In genomic region chr2:49621234-49621633, GRCm38 (mm10) we compare ENCODE assay signal across 12 mouse cellular contexts. TPM values are rescaled to one million over a fixed set of nuclear protein-coding genes. Genes with fewer than 3 reads are reported as not detected.
DNase-seq lines count a peak whose midpoint lies in the region; ATAC-seq lines count a peak whose summit lies in the region.
"Had no signal": no experiment of that assay in that cellular context is flagged by ENCODE, and none has a peak within 500 bp of the region (broad histone marks: within the 10 kb centered on the region; RNA-seq: fewer than 3 reads in every experiment).

No protein-coding gene starts in this region.

- H3K9ac ChIP-seq in kidney, embryonic 14.5 days (ENCODE audit: low read depth, low read length), result no peak overlapping the region
- peak overlapping the region; percentile 98 for H3K9ac ChIP-seq in forebrain, embryonic 14.5 days (ENCODE audit: low read length)
- H3K9ac ChIP-seq in limb, embryonic 12.5 days (replicated peaks), result no peak overlapping the region
- H3K9ac ChIP-seq in neural tube, embryonic 15.5 days (replicated peaks), result peak overlapping the region; percentile 89
- H3K9ac ChIP-seq in intestine, embryonic 15.5 days, result no peak overlapping the region

- 42% methylated on average over 1 of the region's 1 CpGs for WGBS in kidney, embryonic 14.5 days
- WGBS in forebrain, embryonic 14.5 days, result 29% methylated on average over 1 of the region's 1 CpGs
- 56% methylated on average over 1 of the region's 1 CpGs for WGBS in limb, embryonic 12.5 days
- 60% methylated on average over 1 of the region's 1 CpGs for WGBS in neural tube, embryonic 15.5 days
- 79% methylated on average over 1 of the region's 1 CpGs for WGBS in intestine, embryonic 15.5 days

- DNase-seq in kidney, postnatal 14 days, result no peak
- peak; percentile 55 for DNase-seq in forebrain, embryonic 14.5 days (ENCODE audit: low spot score)
- no peak for DNase-seq in left cerebral cortex, postnatal 4 days
- no peak for DNase-seq in lung, postnatal 36 days
- DNase-seq: B cell, adult 2 months had no signal

- intact Hi-C loops in left cerebral cortex, postnatal 4 days (cut with DNase I), result loop anchor here (2.0 to 10.0 kb wide), 3 partner anchors 64 to 170 kb away; partner anchors contain the start of gene Epc2

- H3K4me3 ChIP-seq in kidney, embryonic 14.5 days (ENCODE audit: low read length), result no peak overlapping the region
- H3K4me3 ChIP-seq in forebrain, embryonic 14.5 days (ENCODE audit: low read depth, low read length), result peak overlapping the region; percentile 99
- peak overlapping the region; percentile 82; the same call in 1 of the 2 replicates for H3K4me3 ChIP-seq in limb, embryonic 12.5 days (replicated peaks)
- H3K4me3 ChIP-seq in neural tube, embryonic 15.5 days (replicated peaks), result peak overlapping the region; percentile 78
- H3K4me3 ChIP-seq in intestine, embryonic 15.5 days (replicated peaks), result no peak overlapping the region
- H3K4me3 ChIP-seq: megakaryocyte, embryonic 14.5 days had no signal

- no peak overlapping the region for H3K27ac ChIP-seq in kidney, embryonic 14.5 days (ENCODE audit: low read depth, low read length)
- H3K27ac ChIP-seq in forebrain, embryonic 14.5 days (ENCODE audit: low read depth, low read length), result peak overlapping the region; percentile 90; the same call in 1 of the 2 replicates
- H3K27ac ChIP-seq in limb, embryonic 12.5 days, result no peak overlapping the region
- H3K27ac ChIP-seq in neural tube, embryonic 15.5 days (replicated peaks), result no peak overlapping the region
- no peak overlapping the region for H3K27ac ChIP-seq in intestine, embryonic 15.5 days

- no peak for ATAC-seq in kidney, embryonic 14.5 days (ENCODE audit: low FRiP score, low TSS enrichment)
- ATAC-seq in forebrain, embryonic 14.5 days, result no peak
- ATAC-seq in limb, embryonic 12.5 days (ENCODE audit: insufficient number of reproducible peaks, insufficient read depth, low FRiP score, low TSS enrichment, low read depth), result no peak
- ATAC-seq in neural tube, embryonic 15.5 days (ENCODE audit: low FRiP score), result no peak
- no peak for ATAC-seq in intestine, embryonic 15.5 days
- ATAC-seq: intestine, postnatal 0 days had no signal

- H3K9me3 ChIP-seq in kidney, embryonic 14.5 days (ENCODE audit: control insufficient read depth, low read length), result peaks cover 4% of the 10 kb centered on the region; the same call in 1 of the 2 replicates
- no peaks in the 10 kb centered on the region for H3K9me3 ChIP-seq in forebrain, embryonic 14.5 days (replicated peaks; ENCODE audit: control insufficient read depth, low read length)
- H3K9me3 ChIP-seq in limb, embryonic 12.5 days, result no peaks in the 10 kb centered on the region
- no peaks in the 10 kb centered on the region for H3K9me3 ChIP-seq in neural tube, embryonic 15.5 days (replicated peaks)
- H3K9me3 ChIP-seq in intestine, embryonic 15.5 days, result no peaks in the 10 kb centered on the region

- peak overlapping the region; percentile 88; the same call in 1 of the 2 replicates for H3K4me2 ChIP-seq in kidney, embryonic 14.5 days (replicated peaks; ENCODE audit: low read depth, low read length)
- peak overlapping the region; percentile 72 for H3K4me2 ChIP-seq in forebrain, embryonic 14.5 days (ENCODE audit: low read length)
- H3K4me2 ChIP-seq in limb, embryonic 12.5 days, result peak overlapping the region; percentile 92
- peak overlapping the region; percentile 62 for H3K4me2 ChIP-seq in neural tube, embryonic 15.5 days
- no peak overlapping the region for H3K4me2 ChIP-seq in intestine, embryonic 15.5 days (replicated peaks)
- H3K4me2 ChIP-seq: heart, embryonic 11.5 days had no signal

- 0 out of 2 replicates have a peak, but pooled peaks cover 3% of the 10 kb centered on the region for H3K27me3 ChIP-seq in kidney, embryonic 14.5 days (ENCODE audit: control insufficient read depth, insufficient read depth, low read length)
- no peaks in the 10 kb centered on the region for H3K27me3 ChIP-seq in forebrain, embryonic 14.5 days (replicated peaks; ENCODE audit: control insufficient read depth, insufficient read depth, low read length)
- no peaks in the 10 kb centered on the region for H3K27me3 ChIP-seq in limb, embryonic 12.5 days
- H3K27me3 ChIP-seq in neural tube, embryonic 15.5 days (replicated peaks), result no peaks in the 10 kb centered on the region
- peaks cover 18% of the 10 kb centered on the region for H3K27me3 ChIP-seq in intestine, embryonic 15.5 days (replicated peaks)

- H3K4me1 ChIP-seq in kidney, embryonic 14.5 days (ENCODE audit: control insufficient read depth, insufficient read depth, low read length), result no peaks in the 10 kb centered on the region
- H3K4me1 ChIP-seq in forebrain, embryonic 14.5 days (ENCODE audit: control insufficient read depth, insufficient read depth, low read length), result peaks cover 14% of the 10 kb centered on the region; the same call in 1 of the 2 replicates
- H3K4me1 ChIP-seq in limb, embryonic 12.5 days (replicated peaks), result peaks cover 15% of the 10 kb centered on the region
- peaks cover 27% of the 10 kb centered on the region for H3K4me1 ChIP-seq in neural tube, embryonic 15.5 days
- peaks cover 7% of the 10 kb centered on the region for H3K4me1 ChIP-seq in intestine, embryonic 15.5 days (replicated peaks)

- no peaks in the 10 kb centered on the region for H3K36me3 ChIP-seq in kidney, embryonic 14.5 days (ENCODE audit: control insufficient read depth, insufficient read depth, low read length)
- peaks cover 6% of the 10 kb centered on the region; the same call in 1 of the 2 replicates for H3K36me3 ChIP-seq in forebrain, embryonic 14.5 days (ENCODE audit: control insufficient read depth, insufficient read depth, low read length)
- H3K36me3 ChIP-seq in limb, embryonic 12.5 days, result peaks cover 14% of the 10 kb centered on the region; the same call in 1 of the 2 replicates
- no peaks in the 10 kb centered on the region for H3K36me3 ChIP-seq in neural tube, embryonic 15.5 days
- H3K36me3 ChIP-seq in intestine, embryonic 15.5 days, result no peaks in the 10 kb centered on the region

RNA-seq across cellular contexts. Expression of gene Kif5c, which starts 2.1 kb away (rescaled TPM):
- 5.0 and 6.6 TPM in 2 replicates for polyA plus RNA-seq in kidney, embryonic 14.5 days (2014; fragmentation: Nextera tagmentation; extraction: Ambion mirVana)
- polyA plus RNA-seq in forebrain, embryonic 14.5 days (2014; fragmentation: Nextera tagmentation; extraction: Ambion mirVana), result 148 and 170 TPM in 2 replicates
- 13.2 and 15.0 TPM in 2 replicates for polyA plus RNA-seq in limb, embryonic 12.5 days (2016; fragmentation: Nextera tagmentation; extraction: Ambion mirVana)
- 152 and 181 TPM in 2 replicates for polyA plus RNA-seq in neural tube, embryonic 15.5 days (2015; fragmentation: Nextera tagmentation; extraction: Ambion mirVana)
- 100 to 1,000 TPM; 441 to 484 TPM for total RNA-seq in left cerebral cortex, postnatal 4 days (2021)
- polyA plus RNA-seq in intestine, embryonic 15.5 days (2015; fragmentation: Nextera tagmentation; extraction: Ambion mirVana), result 6.6 and 8.2 TPM in 2 replicates

Comparison
In these comparisons a context has a peak if more than half of its experiments do, and no peak if none do; other contexts are left out.
1. H3K4me3 ChIP-seq: peak in forebrain, embryonic 14.5 days (single experiment), limb, embryonic 12.5 days (single experiment) and neural tube, embryonic 15.5 days (single experiment); none in kidney, embryonic 14.5 days (single experiment) and intestine, embryonic 15.5 days (single experiment).
2. H3K9ac ChIP-seq: peak in forebrain, embryonic 14.5 days (single experiment) and neural tube, embryonic 15.5 days (single experiment); none in kidney, embryonic 14.5 days (single experiment), limb, embryonic 12.5 days (single experiment) and intestine, embryonic 15.5 days (single experiment).